Comparison of ENCODE assay signal across 10 mouse cellular contexts in the genomic region with DNA sequence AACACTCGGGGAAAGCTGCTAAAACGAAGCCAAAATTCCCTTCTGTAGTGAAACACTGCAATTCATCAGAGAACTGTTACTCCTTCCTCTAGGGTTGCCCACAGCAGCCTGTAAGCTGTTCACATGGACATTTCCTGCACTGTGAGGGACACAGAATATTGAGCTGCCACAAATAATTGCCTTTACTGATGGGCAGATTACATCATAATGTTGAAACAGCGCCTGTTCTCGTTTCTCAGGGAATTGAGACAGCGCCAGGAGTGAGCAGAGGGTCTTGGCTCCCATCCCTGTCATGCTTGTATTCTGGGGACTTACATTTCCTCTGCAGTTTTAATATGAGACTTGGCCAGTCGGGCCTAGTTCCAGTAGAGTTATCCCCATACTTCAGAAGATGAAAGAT.
DNase-seq lines count a peak whose midpoint lies in the region; ATAC-seq and TF ChIP-seq lines count a peak whose summit lies in the region.
"Had no signal": no experiment of that assay in that cellular context is flagged by ENCODE, and none has a peak within 500 bp of the region (broad histone marks: within the 10 kb centered on the region; RNA-seq: fewer than 3 reads in every experiment).

No protein-coding gene starts in this region.

- H3K9me3 ChIP-seq in hindbrain, embryonic 14.5 days (ENCODE audit: control insufficient read depth, low read length), result no peaks in the 10 kb centered on the region
- no peaks in the 10 kb centered on the region for H3K9me3 ChIP-seq in hindbrain, embryonic 10.5 days
- no peaks in the 10 kb centered on the region for H3K9me3 ChIP-seq in midbrain, embryonic 14.5 days (ENCODE audit: control insufficient read depth, low read length)
- no peaks in the 10 kb centered on the region for H3K9me3 ChIP-seq in midbrain, embryonic 10.5 days (replicated peaks)
- H3K9me3 ChIP-seq in midbrain, embryonic 16.5 days (replicated peaks; ENCODE audit: control insufficient read depth, low read length, poor library complexity, severe bottlenecking), result no peaks in the 10 kb centered on the region
- no peaks in the 10 kb centered on the region for H3K9me3 ChIP-seq in kidney, embryonic 16.5 days (ENCODE audit: low read length)

- peak; percentile 57 for DNase-seq in hindbrain, embryonic 14.5 days (ENCODE audit: low spot score)
- no peak for DNase-seq in hindbrain, embryonic 10.5 days (ENCODE audit: low spot score)
- peak; percentile 32 for DNase-seq in midbrain, embryonic 14.5 days
- DNase-seq in midbrain, embryonic 10.5 days (ENCODE audit: low spot score), result no peak
- DNase-seq in thymus, postnatal 25 days, result no peak
- DNase-seq: adrenal gland, postnatal 36 days had no signal

- H3K9ac ChIP-seq in hindbrain, embryonic 14.5 days, result no peak overlapping the region
- no peak overlapping the region for H3K9ac ChIP-seq in midbrain, embryonic 14.5 days (replicated peaks; ENCODE audit: low read length)
- H3K9ac ChIP-seq in midbrain, embryonic 16.5 days (ENCODE audit: low read depth, low read length), result no peak overlapping the region
- H3K9ac ChIP-seq in kidney, embryonic 16.5 days (replicated peaks; ENCODE audit: low read length), result no peak overlapping the region

- H3K4me1 ChIP-seq in hindbrain, embryonic 14.5 days (replicated peaks; ENCODE audit: control insufficient read depth, insufficient read depth, low read length), result peaks cover 13% of the 10 kb centered on the region
- no peaks in the 10 kb centered on the region for H3K4me1 ChIP-seq in hindbrain, embryonic 10.5 days (replicated peaks)
- no peaks in the 10 kb centered on the region for H3K4me1 ChIP-seq in midbrain, embryonic 14.5 days (ENCODE audit: control insufficient read depth, insufficient read depth, low read length)
- H3K4me1 ChIP-seq in midbrain, embryonic 10.5 days, result no peaks in the 10 kb centered on the region
- H3K4me1 ChIP-seq in cortical plate, adult 2 months (ENCODE audit: control insufficient read depth, insufficient read depth, low read length), result no peaks in the 10 kb centered on the region; the same call in 1 of the 2 replicates
- H3K4me1 ChIP-seq in midbrain, embryonic 16.5 days (ENCODE audit: control insufficient read depth, insufficient read depth, low read length), result peaks cover 9% of the 10 kb centered on the region
- H3K4me1 ChIP-seq in kidney, embryonic 16.5 days (ENCODE audit: insufficient read depth, low read length), result peaks cover 13% of the 10 kb centered on the region; the same call in 1 of the 2 replicates

- H3K27ac ChIP-seq in hindbrain, embryonic 14.5 days, result 0 out of 2 replicates have a peak overlapping the region, but pooled peaks have one; percentile 5
- H3K27ac ChIP-seq in hindbrain, embryonic 10.5 days, result no peak overlapping the region
- H3K27ac ChIP-seq in midbrain, embryonic 14.5 days (replicated peaks; ENCODE audit: low read depth, low read length), result no peak overlapping the region
- no peak overlapping the region for H3K27ac ChIP-seq in midbrain, embryonic 10.5 days (replicated peaks)
- H3K27ac ChIP-seq in cortical plate, adult 2 months (ENCODE audit: insufficient read depth, low read length), result peak overlapping the region; percentile 84
- no peak overlapping the region for H3K27ac ChIP-seq in midbrain, embryonic 16.5 days (ENCODE audit: low read length)
- H3K27ac ChIP-seq in kidney, embryonic 16.5 days (ENCODE audit: low read length), result no peak overlapping the region

- TF ChIP-seq CTCF in cortical plate, adult 2 months (IDR thresholded peaks at IDR 0.05; ENCODE audit: extremely low read depth, insufficient read depth, low read length), result no peak

- no peak overlapping the region for H3K4me3 ChIP-seq in hindbrain, embryonic 14.5 days (replicated peaks; ENCODE audit: low read length)
- H3K4me3 ChIP-seq in hindbrain, embryonic 10.5 days, result no peak overlapping the region
- H3K4me3 ChIP-seq in midbrain, embryonic 14.5 days (replicated peaks; ENCODE audit: low read depth, low read length), result no peak overlapping the region
- no peak overlapping the region for H3K4me3 ChIP-seq in midbrain, embryonic 10.5 days
- no peak overlapping the region for H3K4me3 ChIP-seq in cortical plate, adult 2 months (ENCODE audit: insufficient read depth, low read length)
- H3K4me3 ChIP-seq in midbrain, embryonic 16.5 days (ENCODE audit: low read depth, low read length), result no peak overlapping the region
- H3K4me3 ChIP-seq in kidney, embryonic 16.5 days (ENCODE audit: low read length), result no peak overlapping the region

- no peaks in the 10 kb centered on the region for H3K27me3 ChIP-seq in hindbrain, embryonic 14.5 days (ENCODE audit: control insufficient read depth, insufficient read depth, low read length)
- no peaks in the 10 kb centered on the region for H3K27me3 ChIP-seq in hindbrain, embryonic 10.5 days (ENCODE audit: insufficient read depth, poor library complexity, severe bottlenecking)
- H3K27me3 ChIP-seq in midbrain, embryonic 14.5 days (ENCODE audit: control insufficient read depth, insufficient read depth, low read length), result no peaks in the 10 kb centered on the region
- no peaks in the 10 kb centered on the region for H3K27me3 ChIP-seq in midbrain, embryonic 10.5 days (ENCODE audit: low read depth, poor library complexity, severe bottlenecking)
- no peaks in the 10 kb centered on the region for H3K27me3 ChIP-seq in midbrain, embryonic 16.5 days (ENCODE audit: control insufficient read depth, insufficient read depth, low read depth, low read length)
- H3K27me3 ChIP-seq in kidney, embryonic 16.5 days (ENCODE audit: insufficient read depth, low read length), result no peaks in the 10 kb centered on the region

- H3K4me2 ChIP-seq in hindbrain, embryonic 14.5 days (replicated peaks), result no peak overlapping the region
- no peak overlapping the region for H3K4me2 ChIP-seq in midbrain, embryonic 14.5 days (ENCODE audit: low read length)
- H3K4me2 ChIP-seq in midbrain, embryonic 16.5 days (ENCODE audit: low read length), result no peak overlapping the region
- H3K4me2 ChIP-seq in kidney, embryonic 16.5 days (replicated peaks; ENCODE audit: low read depth, low read length), result no peak overlapping the region

- TF ChIP-seq POLR2A in cortical plate, adult 2 months (IDR thresholded peaks at IDR 0.05; ENCODE audit: extremely low read depth, insufficient read depth, low read length), result no peak

- peak; percentile 57; the same call in 1 of the 2 replicates for ATAC-seq in hindbrain, embryonic 14.5 days (ENCODE audit: low FRiP score)
- no peak for ATAC-seq in midbrain, embryonic 14.5 days (ENCODE audit: low FRiP score, low TSS enrichment)
- peak; percentile 73 for ATAC-seq in midbrain, embryonic 16.5 days
- no peak for ATAC-seq in kidney, embryonic 16.5 days (ENCODE audit: low FRiP score, low TSS enrichment)
- ATAC-seq: intestine, embryonic 16.5 days had no signal

- WGBS in hindbrain, embryonic 14.5 days, result 63% methylated on average over 6 of the region's 6 CpGs
- WGBS in hindbrain, embryonic 10.5 days, result 82% methylated on average over 6 of the region's 6 CpGs
- WGBS in midbrain, embryonic 14.5 days, result 63% methylated on average over 6 of the region's 6 CpGs
- whole genome bisulfite sequencing in midbrain, embryonic 10.5 days, result 81% methylated on average over 6 of the region's 6 CpGs
- 63% methylated on average over 6 of the region's 6 CpGs for WGBS in midbrain, embryonic 16.5 days
- 65% methylated on average over 6 of the region's 6 CpGs for WGBS in kidney, embryonic 16.5 days

- H3K36me3 ChIP-seq in hindbrain, embryonic 14.5 days (replicated peaks; ENCODE audit: control insufficient read depth, insufficient read depth), result no peaks in the 10 kb centered on the region
- H3K36me3 ChIP-seq in hindbrain, embryonic 10.5 days, result no peaks in the 10 kb centered on the region
- no peaks in the 10 kb centered on the region for H3K36me3 ChIP-seq in midbrain, embryonic 14.5 days (ENCODE audit: control insufficient read depth, insufficient read depth, low read length)
- H3K36me3 ChIP-seq in midbrain, embryonic 10.5 days, result no peaks in the 10 kb centered on the region
- no peaks in the 10 kb centered on the region for H3K36me3 ChIP-seq in midbrain, embryonic 16.5 days (ENCODE audit: control insufficient read depth, insufficient read depth, low read length)
- H3K36me3 ChIP-seq in kidney, embryonic 16.5 days (ENCODE audit: insufficient read depth, low read length), result no peaks in the 10 kb centered on the region

Comparison
In these comparisons a context has a peak if more than half of its experiments do, and no peak if none do; other contexts are left out.
1. ATAC-seq: peak in hindbrain, embryonic 14.5 days (single experiment) and midbrain, embryonic 16.5 days (single experiment); none in midbrain, embryonic 14.5 days (single experiment) and kidney, embryonic 16.5 days (single experiment).
2. DNase-seq: peak in hindbrain, embryonic 14.5 days (single experiment) and midbrain, embryonic 14.5 days (single experiment); none in hindbrain, embryonic 10.5 days (single experiment), midbrain, embryonic 10.5 days (single experiment) and thymus, postnatal 25 days (single experiment).
3. H3K27ac ChIP-seq: peak in hindbrain, embryonic 14.5 days (single experiment) and cortical plate, adult 2 months (single experiment); none in hindbrain, embryonic 10.5 days (single experiment), midbrain, embryonic 14.5 days (single experiment), midbrain, embryonic 10.5 days (single experiment), midbrain, embryonic 16.5 days (single experiment) and kidney, embryonic 16.5 days (single experiment).